Mouse (Mus musculus) liver, embryonic 13.5 days (tissue): ENCODE data around the gene Tmem233. TPM values are rescaled to one million over a fixed set of nuclear protein-coding genes. Genes with fewer than 3 reads are reported as not detected.

Source experiments
- ATAC-seq: fragments of 200-750 bp; cut with Nextera tagmentation; 2 replicates; pipeline ENCODE4 v1.8.0; 2017; ENCODE audit warnings: low read depth, mild to moderate bottlenecking, moderate number of reproducible peaks, moderate library complexity
- DNase-seq: peaks from one replicate; pipeline ENCODE4 v3.0.0; 2022
- H3K27ac ChIP-seq: fragments of 300-500 bp; sonication (generic); 2 replicates; pipeline ENCODE4 v1.5.1; 2015; ENCODE audit warnings: moderate library complexity, mild to moderate bottlenecking, inconsistent platforms
- H3K27me3 ChIP-seq: fragments of 300-500 bp; sonication (generic); 2 replicates; pipeline ENCODE4 v1.6.1; 2015; ENCODE audit warnings: mild to moderate bottlenecking, inconsistent platforms
- H3K36me3 ChIP-seq: fragments of 300-500 bp; sonication (generic); 2 replicates; pipeline ENCODE4 v1.6.1; 2015; ENCODE audit warnings: mild to moderate bottlenecking, inconsistent platforms
- H3K4me1 ChIP-seq: fragments of 300-500 bp; sonication (generic); replicated peaks from 2 replicates; pipeline ENCODE4 v1.6.1; 2015; ENCODE audit warnings: inconsistent platforms
- H3K4me2 ChIP-seq: fragments of 300-500 bp; sonication (generic); 2 replicates; pipeline ENCODE4 v1.6.1; 2015; ENCODE audit warnings: inconsistent platforms, mild to moderate bottlenecking, moderate library complexity
- H3K4me3 ChIP-seq: fragments of 300-500 bp; sonication (generic); replicated peaks from 2 replicates; pipeline ENCODE4 v1.5.1; 2015; ENCODE audit warnings: mild to moderate bottlenecking, inconsistent platforms
- H3K9ac ChIP-seq: fragments of 300-500 bp; sonication (generic); 2 replicates; pipeline ENCODE4 v1.6.1; 2015; ENCODE audit warnings: mild to moderate bottlenecking, inconsistent platforms
- H3K9me3 ChIP-seq: fragments of 300-500 bp; sonication (generic); replicated peaks from 2 replicates; pipeline ENCODE4 v1.6.1; 2016; ENCODE audit warnings: inconsistent platforms
- WGBS: fragments of 180-500 bp; shearing (Covaris S2); methylation state at CpG from one replicate; pipeline ENCODE4 v1.1.7; 2015; ENCODE audit not compliant: insufficient replicate concordance; 5-methylcytosine and 5-hydroxymethylcytosine counted together
- polyA plus RNA-seq: library from polyadenylated mRNA; unstranded; fragments of >200 nt; fragmentation: Nextera tagmentation; extraction: Ambion mirVana; gene quantifications from 2 replicates; pipeline ENCODE4 v1.2.1, GENCODE M21; 2015

The Tmem233 gene
- polyA plus RNA-seq, 1 experiment from 2014 or later = not detected

DNA sequence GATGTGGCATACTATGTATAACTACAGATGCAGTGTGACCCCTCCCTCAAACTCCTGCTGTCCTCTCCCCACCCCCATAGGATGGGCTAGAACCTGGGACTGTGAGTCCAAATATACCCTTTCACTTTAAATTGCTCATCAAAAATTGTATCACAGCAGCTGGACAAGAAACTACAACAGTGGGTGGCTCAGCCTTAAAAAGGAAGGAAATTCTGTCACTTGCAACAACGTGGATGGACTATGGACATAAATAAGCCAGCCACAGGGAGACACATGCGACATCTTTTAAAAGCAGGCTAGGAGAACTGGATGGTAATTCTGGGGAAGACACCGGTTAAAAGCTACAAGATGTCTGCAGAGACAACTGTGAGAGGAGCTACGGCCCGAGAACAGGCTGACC, 66.5 kb downstream of the Tmem233 start:
- Histone ChIP-seq H3K4me2 (no peak overlapping the region), H3K27ac (no peak overlapping the region; the same call in 1 of the 2 replicates), H3K9ac (no peak overlapping the region), H3K36me3 (peaks cover 92% of the 10 kb centered on the region), H3K27me3 (no peaks in the 10 kb centered on the region), H3K4me3 (no peak overlapping the region), H3K9me3 (no peaks in the 10 kb centered on the region), H3K4me1 (peaks cover 65% of the 10 kb centered on the region)
- 86% methylated on average over 5 of the region's 5 CpGs for WGBS
- no peak for ATAC-seq
- no peak for DNase-seq

DNA sequence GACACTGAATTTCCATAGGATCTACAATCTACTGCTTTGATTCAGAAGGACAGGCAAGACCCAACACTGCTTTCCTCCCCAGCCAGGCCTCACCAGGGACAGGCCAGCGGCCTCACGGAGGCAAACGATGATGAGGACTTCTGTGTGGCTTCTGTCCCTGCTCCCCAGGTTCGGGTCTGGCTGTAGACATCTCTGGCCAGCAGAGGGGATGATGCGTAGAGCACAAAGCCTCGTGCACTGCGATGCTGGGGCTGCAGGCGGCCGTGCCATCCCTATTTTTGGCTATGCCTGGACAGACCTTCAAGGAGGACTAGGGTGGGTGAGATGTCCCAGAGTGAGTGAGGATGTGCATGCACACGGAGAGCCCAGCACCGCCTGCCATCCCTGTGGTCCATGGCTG, 68.8 kb downstream of the Tmem233 start:
- H3K9ac ChIP-seq = no peak overlapping the region
- no peak overlapping the region for H3K4me3 ChIP-seq
- H3K4me2 ChIP-seq = no peak overlapping the region
- ATAC-seq (no peak), DNase-seq (no peak)
- peaks cover 69% of the 10 kb centered on the region for H3K36me3 ChIP-seq
- no peaks in the 10 kb centered on the region for H3K27me3 ChIP-seq
- H3K27ac ChIP-seq = no peak overlapping the region
- 91% methylated on average over 11 of the region's 11 CpGs for WGBS
- peaks cover 55% of the 10 kb centered on the region for H3K4me1 ChIP-seq
- no peaks in the 10 kb centered on the region for H3K9me3 ChIP-seq

GRCm38 (mm10) chr5:116013821-116014220, 69.2 kb downstream of the Tmem233 start:
- no peaks in the 10 kb centered on the region for H3K27me3 ChIP-seq
- H3K4me3 ChIP-seq = no peak overlapping the region
- ATAC-seq (no peak; the same call in 1 of the 2 replicates), DNase-seq (no peak)
- H3K36me3 ChIP-seq = peaks cover 65% of the 10 kb centered on the region
- no peaks in the 10 kb centered on the region for H3K9me3 ChIP-seq
- 77% methylated on average over 8 of the region's 8 CpGs for WGBS
- peaks cover 55% of the 10 kb centered on the region for H3K4me1 ChIP-seq
- H3K9ac ChIP-seq = no peak overlapping the region
- H3K4me2 ChIP-seq = no peak overlapping the region
- no peak overlapping the region for H3K27ac ChIP-seq

GRCm38 (mm10) chr5:116012503-116012902, 70.5 kb downstream of the Tmem233 start:
- H3K27me3 ChIP-seq = no peaks in the 10 kb centered on the region
- H3K4me3 ChIP-seq = no peak overlapping the region
- DNase-seq (no peak), ATAC-seq (no peak)
- peaks cover 61% of the 10 kb centered on the region for H3K36me3 ChIP-seq
- H3K4me1 ChIP-seq = peaks cover 47% of the 10 kb centered on the region
- H3K9me3 ChIP-seq = no peaks in the 10 kb centered on the region
- no peak overlapping the region for H3K9ac ChIP-seq
- H3K27ac ChIP-seq = peak overlapping the region; percentile 34; the same call in 1 of the 2 replicates
- 71% methylated on average over 7 of the region's 7 CpGs for WGBS
- no peak overlapping the region for H3K4me2 ChIP-seq

- peaks cover 53% of the 10 kb centered on the region for H3K4me1 ChIP-seq
- H3K27ac ChIP-seq = no peak overlapping the region
- H3K27me3 ChIP-seq = no peaks in the 10 kb centered on the region
- no peak overlapping the region for H3K4me2 ChIP-seq
- no peak overlapping the region for H3K4me3 ChIP-seq
- no peak for ATAC-seq
- peaks cover 61% of the 10 kb centered on the region for H3K36me3 ChIP-seq
- no peak for DNase-seq
- 57% methylated on average over 7 of the region's 7 CpGs for WGBS
- no peaks in the 10 kb centered on the region for H3K9me3 ChIP-seq
- no peak overlapping the region for H3K9ac ChIP-seq
Measured at GRCm38 (mm10) chr5:116011700-116012099, 71.3 kb downstream of the Tmem233 start.

- Histone ChIP-seq H3K36me3 (peaks cover 59% of the 10 kb centered on the region), H3K27me3 (no peaks in the 10 kb centered on the region), H3K4me1 (peaks cover 48% of the 10 kb centered on the region), H3K9ac (no peak overlapping the region), H3K27ac (peak overlapping the region; percentile 25; the same call in 1 of the 2 replicates), H3K4me3 (no peak overlapping the region), H3K4me2 (no peak overlapping the region), H3K9me3 (no peaks in the 10 kb centered on the region)
- peak; percentile 40; the same call in 1 of the 2 replicates for ATAC-seq
- no peak for DNase-seq
- 67% methylated on average over 2 of the region's 2 CpGs for WGBS
Measured at GRCm38 (mm10) chr5:116009884-116010627, 73.0 kb downstream of the Tmem233 start.

GRCm38 (mm10) chr5:116009091-116009851, 73.8 kb downstream of the Tmem233 start:
- Histone ChIP-seq H3K9me3 (no peaks in the 10 kb centered on the region), H3K4me1 (peaks cover 45% of the 10 kb centered on the region), H3K4me2 (no peak overlapping the region), H3K4me3 (no peak overlapping the region), H3K36me3 (peaks cover 59% of the 10 kb centered on the region), H3K9ac (no peak overlapping the region), H3K27ac (no peak overlapping the region), H3K27me3 (no peaks in the 10 kb centered on the region)
- ATAC-seq (no peak), DNase-seq (no peak)
- WGBS = 80% methylated on average over 15 of the region's 15 CpGs

DNA sequence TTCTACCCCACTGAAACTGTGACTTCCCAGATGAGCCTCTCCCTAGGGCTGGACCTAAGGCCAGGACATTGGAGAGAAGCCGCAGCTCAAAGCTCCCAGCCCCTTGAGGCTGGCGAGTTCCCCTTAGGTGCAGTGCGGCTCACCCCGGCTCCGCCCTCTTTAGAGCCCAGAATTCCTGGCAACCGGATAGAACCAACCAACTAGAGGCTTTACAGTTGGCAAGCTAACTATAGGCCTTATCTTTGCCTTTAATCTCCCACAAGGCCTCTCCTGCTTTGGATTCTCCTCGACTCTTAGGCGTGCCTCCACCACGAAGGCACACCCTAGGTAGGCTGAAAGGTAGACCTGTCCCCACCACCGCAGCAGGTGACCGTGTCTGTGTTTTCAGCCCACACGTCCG, 75.3 kb downstream of the Tmem233 start:
- Histone ChIP-seq H3K27ac (no peak overlapping the region), H3K27me3 (no peaks in the 10 kb centered on the region)

DNA sequence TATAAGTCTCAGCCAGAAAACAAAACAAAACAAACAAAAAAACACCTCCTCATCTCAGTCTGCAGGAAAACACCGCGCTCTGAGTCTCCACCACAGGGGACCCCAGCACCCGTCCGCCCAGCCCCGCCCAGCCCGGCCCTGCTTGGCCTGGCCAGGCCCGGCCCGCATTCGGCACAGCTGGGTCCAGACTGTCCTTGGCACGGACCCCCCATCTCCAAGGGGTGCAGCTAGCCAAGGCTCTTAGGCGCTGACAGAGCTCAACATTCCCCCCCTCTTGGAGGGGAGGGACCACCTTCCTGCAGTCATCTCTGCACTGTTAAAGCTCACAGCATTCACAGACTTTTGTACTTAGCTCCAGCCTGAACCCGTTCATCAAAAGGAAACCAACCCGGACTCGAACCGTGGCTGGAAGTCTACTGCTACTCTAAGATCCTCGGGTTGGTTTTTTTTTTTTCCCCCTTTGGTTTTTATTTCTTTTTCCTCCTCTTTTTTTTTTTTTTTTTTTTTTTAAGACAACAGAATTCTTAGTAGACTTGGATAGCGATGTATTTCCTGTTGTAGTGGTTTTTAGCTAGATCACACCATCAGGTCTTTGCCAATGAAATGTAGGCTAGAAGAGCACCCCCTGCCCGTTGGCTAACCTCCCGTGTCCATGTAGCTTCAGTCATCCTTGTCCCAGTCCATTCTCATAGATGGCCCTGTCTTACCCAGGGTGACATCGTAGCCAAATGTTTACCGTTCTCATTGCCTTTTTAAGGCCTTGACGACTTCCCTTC, 76.5 kb downstream of the Tmem233 start:
- DNase-seq (no peak), ATAC-seq (no peak)
- Histone ChIP-seq H3K9me3 (no peaks in the 10 kb centered on the region), H3K36me3 (peaks cover 67% of the 10 kb centered on the region), H3K27ac (no peak overlapping the region), H3K4me1 (peaks cover 32% of the 10 kb centered on the region), H3K4me3 (no peak overlapping the region), H3K27me3 (no peaks in the 10 kb centered on the region), H3K9ac (no peak overlapping the region), H3K4me2 (no peak overlapping the region)
- 85% methylated on average over 22 of the region's 22 CpGs for WGBS

More for the DNA sequence above, 75.3 kb downstream of the Tmem233 start:
- no peak for DNase-seq
- Histone ChIP-seq H3K9ac (0 out of 2 replicates have a peak overlapping the region, but pooled peaks have one; percentile 13), H3K36me3 (peaks cover 59% of the 10 kb centered on the region), H3K4me1 (peaks cover 35% of the 10 kb centered on the region), H3K4me3 (no peak overlapping the region), H3K4me2 (no peak overlapping the region), H3K9me3 (no peaks in the 10 kb centered on the region)
- WGBS = 66% methylated on average over 13 of the region's 13 CpGs
- ATAC-seq = no peak

- ATAC-seq (no peak), DNase-seq (no peak)
- Histone ChIP-seq H3K9me3 (no peaks in the 10 kb centered on the region), H3K4me1 (peaks cover 19% of the 10 kb centered on the region), H3K36me3 (peaks cover 90% of the 10 kb centered on the region), H3K4me3 (no peak overlapping the region), H3K4me2 (no peak overlapping the region), H3K27ac (no peak overlapping the region), H3K9ac (no peak overlapping the region), H3K27me3 (no peaks in the 10 kb centered on the region)
- WGBS = 96% methylated on average over 10 of the region's 10 CpGs
Measured at GRCm38 (mm10) chr5:116004271-116004670, 78.8 kb downstream of the Tmem233 start.

DNA sequence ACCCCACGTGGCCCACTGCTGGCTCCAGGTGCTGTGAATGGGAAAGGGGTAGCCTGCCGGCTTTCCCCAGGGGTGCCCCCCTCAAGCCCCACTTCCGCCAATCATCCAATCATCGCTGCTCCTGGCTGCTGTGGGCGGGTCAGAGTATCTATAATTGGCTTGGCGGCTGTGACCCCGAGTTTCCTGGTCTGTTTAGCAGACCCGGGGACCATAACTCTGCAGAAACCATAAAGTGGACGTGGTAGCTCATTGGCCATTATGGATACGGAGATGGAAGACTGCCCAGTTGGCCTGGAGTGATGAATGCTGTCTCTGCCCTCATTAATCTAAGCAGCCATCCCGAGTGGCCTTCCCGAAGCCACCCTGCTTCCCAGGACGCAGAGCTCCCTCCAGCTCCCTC, 79.2 kb downstream of the Tmem233 start:
- Histone ChIP-seq H3K27me3 (no peaks in the 10 kb centered on the region), H3K9me3 (no peaks in the 10 kb centered on the region)
- ATAC-seq = no peak

More for the DNA sequence above, 79.2 kb downstream of the Tmem233 start:
- no peak overlapping the region for H3K4me3 ChIP-seq
- no peak overlapping the region for H3K4me2 ChIP-seq
- 75% methylated on average over 13 of the region's 13 CpGs for WGBS
- peaks cover 15% of the 10 kb centered on the region for H3K4me1 ChIP-seq
- H3K9ac ChIP-seq = no peak overlapping the region
- H3K27ac ChIP-seq = no peak overlapping the region
- peaks cover 94% of the 10 kb centered on the region for H3K36me3 ChIP-seq
- DNase-seq = no peak
